Mouse (Mus musculus): ENCODE measurements around the gene Tgfbr2.
"Not testable (repeated sequence)": the region's sequence is repeated elsewhere in the genome, so short reads cannot be mapped to it uniquely, and the experiment has no call there.

The Tgfbr2 gene

DNA sequence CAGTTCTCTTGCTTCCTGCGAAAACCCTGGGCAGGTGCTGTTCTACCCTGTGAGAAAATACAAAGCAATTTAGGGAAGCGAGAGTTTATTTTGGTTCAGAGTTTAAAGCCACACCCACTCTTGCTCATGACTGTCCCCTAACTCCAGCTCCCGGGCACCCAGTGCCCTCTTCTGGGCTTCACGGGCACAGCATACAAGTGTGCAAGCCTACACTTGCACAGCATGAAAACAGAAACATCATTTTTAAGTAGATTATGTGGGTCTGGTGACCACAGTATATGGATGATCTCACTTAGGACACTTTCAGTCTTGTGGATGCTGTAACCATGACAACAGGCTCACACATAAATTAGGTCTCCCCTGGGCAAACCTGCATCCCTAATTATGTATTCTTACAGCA lies 116.0 kb downstream of the Tgfbr2 start:
- peak; percentile 31 for DNase-seq

DNA sequence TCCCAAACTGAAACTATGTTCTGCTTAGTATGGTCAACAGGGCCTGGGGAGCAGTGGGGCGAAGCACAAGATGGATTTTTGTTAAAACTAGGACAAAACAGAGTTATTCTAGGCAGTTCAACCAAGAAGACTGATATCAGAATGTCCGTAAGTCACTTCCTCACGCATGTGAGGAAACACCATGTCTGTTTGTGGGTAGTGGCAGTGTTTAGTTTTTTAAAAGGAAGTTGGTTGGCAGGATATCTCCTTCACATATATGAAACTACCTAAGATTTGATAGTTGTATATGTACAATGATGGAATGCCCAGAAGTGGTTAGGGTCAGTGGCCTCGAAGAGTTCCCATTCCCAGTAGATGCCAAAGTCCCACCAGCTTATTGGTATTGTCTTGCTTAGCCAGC lies 116.7 kb downstream of the Tgfbr2 start:
- no peak for DNase-seq

DNA sequence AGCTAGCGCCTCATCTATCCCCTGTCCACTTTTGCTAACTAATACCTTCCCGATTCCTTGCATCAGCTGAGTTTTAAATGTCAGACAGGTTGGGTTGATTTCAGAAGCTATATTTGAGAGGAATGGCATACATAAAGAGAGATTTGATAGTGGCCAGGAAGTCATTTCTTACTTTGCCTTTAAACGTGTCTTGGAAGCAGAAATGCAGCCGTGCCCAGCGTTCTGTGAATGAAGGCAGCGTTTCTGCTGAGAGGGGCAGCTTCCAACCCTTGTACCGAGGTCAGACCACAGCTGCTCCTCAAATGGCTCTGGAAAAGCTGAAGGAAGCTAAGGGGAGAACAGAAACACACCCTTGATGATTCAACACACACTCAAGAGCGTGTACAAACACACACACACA lies 121.2 kb downstream of the Tgfbr2 start:
- DNase-seq, result no peak

DNA sequence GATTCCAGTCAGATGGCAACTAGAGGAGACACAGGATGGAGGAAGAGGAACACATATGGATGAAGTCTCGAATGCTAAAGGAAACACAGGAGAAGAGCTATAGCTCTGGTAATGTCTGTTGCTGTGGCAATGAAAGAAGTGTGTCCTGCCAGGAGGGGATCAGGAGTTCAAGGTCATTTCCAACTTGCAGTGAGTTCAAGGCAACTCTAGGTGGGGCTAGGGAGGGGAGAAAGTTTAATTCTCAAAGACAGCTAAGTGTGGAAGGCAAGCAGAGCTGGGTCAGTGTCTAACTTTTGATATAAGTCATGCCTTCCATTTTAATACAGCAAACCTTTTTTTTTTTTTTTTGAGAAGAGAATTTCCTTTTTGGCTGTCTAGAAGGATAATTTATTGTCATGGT lies 125.2 kb downstream of the Tgfbr2 start:
- DNase-seq, result no peak

DNA sequence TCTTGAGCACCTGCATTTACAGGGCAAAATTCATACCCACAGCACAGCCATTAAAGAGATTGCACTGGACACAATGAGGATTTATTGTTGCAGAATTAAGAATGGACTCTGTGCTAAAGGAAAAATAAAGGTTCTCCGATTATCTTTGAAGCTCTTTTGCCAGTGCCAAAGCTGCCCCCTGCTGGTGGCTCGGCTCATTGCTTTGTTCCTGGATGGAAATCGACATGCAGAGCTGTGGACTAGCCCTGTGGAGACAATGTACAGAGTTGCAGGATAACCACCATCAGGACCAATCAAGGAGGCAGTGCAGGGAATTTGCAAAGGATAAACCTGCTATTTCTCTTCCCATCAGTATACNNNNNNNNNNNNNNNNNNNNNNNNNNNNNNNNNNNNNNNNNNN lies 133.4 kb downstream of the Tgfbr2 start:
- peak; percentile 92 for DNase-seq

DNA sequence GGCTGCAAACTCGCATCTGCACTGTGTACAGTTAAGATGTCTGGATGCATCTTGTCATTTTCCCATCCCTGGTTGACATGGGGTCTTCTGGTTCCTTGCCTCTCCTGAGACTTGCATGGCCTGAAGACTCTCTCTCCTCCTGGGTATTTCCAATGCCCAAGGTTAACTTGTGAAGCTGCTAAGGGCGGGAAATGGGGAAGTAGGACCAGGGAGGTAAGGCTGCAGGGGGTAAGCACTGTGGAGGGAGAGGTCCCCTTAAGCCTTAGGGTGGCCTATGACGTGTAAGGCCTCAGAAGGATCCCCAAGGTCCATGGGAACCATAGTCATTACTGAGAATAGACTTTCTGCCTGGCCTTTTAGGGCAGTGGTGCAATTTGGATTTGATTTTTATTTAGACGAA lies 133.8 kb downstream of the Tgfbr2 start:
- no peak for DNase-seq

DNA sequence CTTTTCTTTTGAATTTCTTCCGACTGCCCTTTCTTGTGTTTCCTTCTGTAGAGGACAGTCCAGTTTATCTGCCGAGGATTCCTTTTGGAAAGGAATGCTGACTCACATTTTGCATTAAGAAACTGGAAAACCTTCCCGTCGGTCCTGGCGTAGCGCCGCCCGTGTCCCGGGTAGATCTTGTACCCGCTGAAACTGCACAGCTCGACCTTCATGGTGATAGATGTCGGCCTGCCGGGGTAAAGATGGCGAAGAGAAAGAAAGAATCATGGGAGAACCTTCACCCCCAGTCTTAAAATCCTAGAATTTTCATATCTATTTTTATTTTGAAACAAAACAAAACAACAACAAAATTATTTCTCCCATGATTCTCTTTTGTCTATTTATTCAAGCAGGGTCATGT lies 134.3 kb downstream of the Tgfbr2 start:
- not testable (repeated sequence) for DNase-seq

DNA sequence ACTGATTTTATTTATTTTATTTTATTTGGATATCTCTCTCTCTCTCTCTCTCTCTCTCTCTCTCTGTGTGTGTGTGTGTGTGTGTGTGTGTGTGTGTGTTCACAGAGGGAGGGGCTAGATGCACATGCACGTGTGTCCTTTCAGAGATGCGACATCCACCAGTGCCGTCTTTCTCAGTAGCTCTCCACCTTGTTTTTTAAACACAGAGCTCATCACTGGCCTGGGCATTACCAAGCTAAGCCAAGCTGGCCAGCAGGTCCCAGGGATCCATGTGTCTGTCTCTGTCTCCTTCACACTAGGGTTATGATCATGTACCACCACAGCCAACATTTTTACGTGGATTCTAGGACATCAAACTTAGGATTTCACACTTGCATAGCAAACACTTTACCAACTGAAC lies 135.2 kb downstream of the Tgfbr2 start:
- no peak for DNase-seq

DNA sequence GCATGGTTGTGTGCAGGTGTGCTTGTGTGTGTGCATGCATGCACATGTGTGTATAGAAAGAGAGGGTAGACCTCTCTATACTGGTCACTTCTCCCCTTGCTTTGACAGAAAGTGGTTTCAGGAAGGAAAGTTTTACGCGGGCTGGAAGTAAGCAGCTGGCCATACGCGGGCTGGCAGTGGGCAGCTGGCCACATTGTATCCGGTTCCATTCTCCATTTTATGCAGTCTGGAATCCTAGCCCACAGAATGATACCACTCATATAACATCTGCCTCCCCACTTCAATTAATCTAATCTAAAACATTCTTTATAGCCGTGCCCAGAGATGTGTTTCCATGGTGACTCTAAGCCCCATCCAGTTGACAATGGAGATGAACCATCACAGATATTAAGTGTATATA lies 136.9 kb downstream of the Tgfbr2 start:
- DNase-seq, result no peak

All from right cerebral cortex, postnatal 14 days (tissue).